Mouse (Mus musculus): ENCODE data around the gene Cabp4.
"Not testable (repeated sequence)": the region's sequence is repeated elsewhere in the genome, so short reads cannot be mapped to it uniquely, and the experiment has no call there.

DNA sequence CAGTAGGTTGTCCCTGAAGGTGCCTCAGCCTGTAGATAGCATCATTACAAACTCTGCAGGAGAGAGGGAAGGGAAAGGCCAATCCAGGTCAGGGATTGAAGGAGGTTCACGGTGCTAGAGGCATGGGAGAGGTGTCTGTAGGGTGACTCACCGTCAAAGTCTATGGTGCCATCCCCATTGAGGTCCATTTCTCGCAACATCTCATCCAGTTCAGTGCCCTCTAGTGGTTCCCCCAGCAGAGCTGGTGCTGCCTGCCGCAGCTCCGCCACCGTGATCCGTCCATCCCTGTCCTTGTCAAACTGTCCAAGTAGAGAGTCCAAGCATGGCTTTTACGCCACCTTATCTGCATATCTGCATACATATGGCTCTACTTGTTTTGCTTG is 7.9 kb downstream of the Cabp4 start:
- not testable (repeated sequence) for TF ChIP-seq GATA1 (IDR thresholded peaks at IDR 0.05; ENCODE audit: borderline replicate concordance, low read length); FLI1 (IDR thresholded peaks at IDR 0.05; ENCODE audit: low read length)
